Mouse (Mus musculus) gastrocnemius, adult 2 months (tissue): Measurements from ENCODE around the gene Dcn. TPM values are rescaled to one million over a fixed set of nuclear protein-coding genes. Genes with fewer than 3 reads are reported as not detected.

Experiments
- DNase-seq: peaks from one replicate; pipeline ENCODE4 v3.0.0; 2022
- H3K27ac ChIP-seq: fragments of 200-600 bp; 2 replicates; pipeline ENCODE4 v1.8.1; 2022; ENCODE audit warnings: mild to moderate bottlenecking
- H3K4me3 ChIP-seq: fragments of 200-600 bp; 2 replicates; pipeline ENCODE4 v1.8.1; 2022; ENCODE audit warnings: mild to moderate bottlenecking, moderate library complexity
- CTCF ChIP-seq: fragments of 200-600 bp; IDR thresholded peaks from 2 replicates; pipeline ENCODE4 v1.8.1; 2022; ENCODE audit warnings: antibody characterized with exemption, mild to moderate bottlenecking, moderate library complexity
- intact Hi-C: fragments of 180-260 bp; cut with DNase I; formaldehyde crosslinking; loops from one replicate; pipeline ENCODE4 v1.15.1; 2025
- total RNA-seq, 2 experiments: library from RNA; stranded (reverse); gene quantifications; 2 replicates each; pipeline ENCODE4 v1.2.3; 2021

The Dcn gene
- total RNA-seq, 2 experiments from 2014 or later = 271 to 502 TPM

GRCm38 (mm10) chr10:97567489-97568135, 88.2 kb downstream of the Dcn start:
- peak; percentile 38 for TF ChIP-seq CTCF
- DNase-seq = peak; percentile 21
- peak overlapping the region; percentile 54 for H3K4me3 ChIP-seq
- intact Hi-C loops = no loop called here
- peak overlapping the region; percentile 75 for H3K27ac ChIP-seq

Other genes with a start within 250 kb of the Dcn start
- 10 to 100 TPM in 1 of 2 experiments, 1 to 10 TPM in 1; 7.4 to 22.7 TPM for gene Lum, start 85.5 kb downstream of the Dcn start, total RNA-seq
- gene Kera, start 127.3 kb downstream of the Dcn start, total RNA-seq = 10 to 100 TPM in 1 of 2 experiments, 1 to 10 TPM in 1; 4.0 to 28.1 TPM
- under 1 TPM in 1 of 2 experiments, not detected in 1; 0.14 TPM for gene Epyc, start 164.5 kb downstream of the Dcn start, total RNA-seq
- gene Ccer1, start 213.4 kb downstream of the Dcn start, total RNA-seq = not detected
- gene C030005K15Rik, start 247.1 kb downstream of the Dcn start, total RNA-seq = not detected